Mouse (Mus musculus) spleen, adult 2 months (tissue): ENCODE data around the gene 2810004N23Rik.

ENCODE experiments used
- CTCF ChIP-seq: fragments of 200-500 bp; IDR thresholded peaks from 2 replicates; pipeline ENCODE4 v1.5.1; 2011; ENCODE audit warnings: mild to moderate bottlenecking, inconsistent platforms; ENCODE audit not compliant: insufficient read depth, insufficient read length, insufficient replicate concordance; ENCODE audit errors: extremely low read depth
- POLR2A ChIP-seq: fragments of 200-500 bp; IDR thresholded peaks from 2 replicates; pipeline ENCODE4 v1.6.1; 2011; ENCODE audit warnings: low read depth, low read length, inconsistent platforms

GRCm38 (mm10) chr8:124872081-124872480 lies 9.2 kb upstream of the 2810004N23Rik start:
- TF ChIP-seq CTCF = no peak
- TF ChIP-seq POLR2A = no peak
